ENCODE assay signal across 16 mouse cellular contexts in the genomic region with DNA sequence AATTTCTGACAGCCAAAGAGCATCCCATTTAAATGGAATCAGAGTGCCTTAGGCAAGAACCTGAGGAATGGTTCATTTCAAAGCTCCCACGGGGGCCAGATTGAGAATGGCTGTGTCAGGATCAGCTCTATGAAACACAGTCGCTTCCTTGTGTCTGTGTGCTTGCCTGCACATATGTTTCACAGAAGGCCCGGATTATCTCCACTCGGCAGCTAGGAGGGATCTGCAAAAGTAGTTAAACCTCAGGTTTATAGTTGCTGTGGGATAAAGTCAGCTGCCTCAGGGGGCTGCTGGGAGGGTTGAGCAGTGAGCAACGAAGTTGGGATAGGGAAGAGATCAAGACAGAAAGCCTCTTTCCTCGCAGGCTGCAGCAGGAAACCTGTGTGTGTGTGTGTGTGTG.
A peak's percentile ranks its signal among the peaks of the same experiment; 100 is the strongest.
DNase-seq lines count a peak whose midpoint lies in the region; ATAC-seq and TF ChIP-seq lines count a peak whose summit lies in the region.
"Had no signal": no experiment of that assay in that cellular context is flagged by ENCODE, and none has a peak within 500 bp of the region (broad histone marks: within the 10 kb centered on the region; RNA-seq: fewer than 3 reads in every experiment).

No protein-coding gene starts in this region.

- no peaks in the 10 kb centered on the region for H3K9me3 ChIP-seq in forebrain, embryonic 14.5 days (replicated peaks; ENCODE audit: control insufficient read depth, low read length)
- H3K9me3 ChIP-seq in forebrain, embryonic 13.5 days (replicated peaks) = no peaks in the 10 kb centered on the region
- H3K9me3 ChIP-seq in neural tube, embryonic 13.5 days = no peaks in the 10 kb centered on the region
- no peaks in the 10 kb centered on the region for H3K9me3 ChIP-seq in neural tube, embryonic 15.5 days (replicated peaks)
- no peaks in the 10 kb centered on the region for H3K9me3 ChIP-seq in limb, embryonic 10.5 days (replicated peaks)
- H3K9me3 ChIP-seq in intestine, postnatal 0 days (ENCODE audit: control insufficient read depth) = no peaks in the 10 kb centered on the region

- H3K27ac ChIP-seq in forebrain, embryonic 14.5 days (ENCODE audit: low read depth, low read length) = no peak overlapping the region
- H3K27ac ChIP-seq in forebrain, embryonic 13.5 days = no peak overlapping the region
- H3K27ac ChIP-seq in neural tube, embryonic 13.5 days (replicated peaks) = no peak overlapping the region; the same call in 1 of the 2 replicates
- H3K27ac ChIP-seq in neural tube, embryonic 15.5 days (replicated peaks) = no peak overlapping the region; the same call in 1 of the 2 replicates
- H3K27ac ChIP-seq in limb, embryonic 10.5 days = peak overlapping the region; percentile 64
- no peak overlapping the region for H3K27ac ChIP-seq in intestine, postnatal 0 days (ENCODE audit: low read depth, low read length)
- H3K27ac ChIP-seq: hindbrain, embryonic 14.5 days; kidney, postnatal 0 days had no signal

- ATAC-seq in forebrain, embryonic 14.5 days = no peak
- no peak for ATAC-seq in forebrain, embryonic 13.5 days
- ATAC-seq in neural tube, embryonic 13.5 days (ENCODE audit: low read depth) = 0 out of 2 replicates have a peak, but pooled peaks have one; percentile 13
- no peak for ATAC-seq in neural tube, embryonic 15.5 days (ENCODE audit: low FRiP score)
- no peak for ATAC-seq in intestine, postnatal 0 days
- ATAC-seq: intestine, embryonic 16.5 days had no signal

- no peaks in the 10 kb centered on the region for H3K27me3 ChIP-seq in forebrain, embryonic 14.5 days (replicated peaks; ENCODE audit: control insufficient read depth, insufficient read depth, low read length)
- H3K27me3 ChIP-seq in forebrain, embryonic 13.5 days = no peaks in the 10 kb centered on the region
- no peaks in the 10 kb centered on the region for H3K27me3 ChIP-seq in neural tube, embryonic 13.5 days
- no peaks in the 10 kb centered on the region for H3K27me3 ChIP-seq in neural tube, embryonic 15.5 days (replicated peaks)
- H3K27me3 ChIP-seq in limb, embryonic 10.5 days (ENCODE audit: low read depth, poor library complexity, severe bottlenecking) = no peaks in the 10 kb centered on the region
- no peaks in the 10 kb centered on the region for H3K27me3 ChIP-seq in intestine, postnatal 0 days (replicated peaks; ENCODE audit: control insufficient read depth, insufficient read depth, low read length)
- H3K27me3 ChIP-seq: CH12.LX had no signal

- no peak for TF ChIP-seq CTCF in intestine, postnatal 0 days (IDR thresholded peaks at IDR 0.05; ENCODE audit: low read depth)

- H3K9ac ChIP-seq in forebrain, embryonic 14.5 days (ENCODE audit: low read length) = no peak overlapping the region
- H3K9ac ChIP-seq in forebrain, embryonic 13.5 days = no peak overlapping the region
- H3K9ac ChIP-seq in neural tube, embryonic 13.5 days = no peak overlapping the region
- H3K9ac ChIP-seq in neural tube, embryonic 15.5 days (replicated peaks) = no peak overlapping the region
- no peak overlapping the region for H3K9ac ChIP-seq in intestine, postnatal 0 days (ENCODE audit: low read depth, low read length)
- H3K9ac ChIP-seq: hindbrain, embryonic 14.5 days had no signal

- no peak overlapping the region for H3K4me2 ChIP-seq in forebrain, embryonic 14.5 days (ENCODE audit: low read length)
- H3K4me2 ChIP-seq in forebrain, embryonic 13.5 days = no peak overlapping the region
- H3K4me2 ChIP-seq in neural tube, embryonic 13.5 days = no peak overlapping the region
- H3K4me2 ChIP-seq in neural tube, embryonic 15.5 days = no peak overlapping the region
- no peak overlapping the region for H3K4me2 ChIP-seq in intestine, postnatal 0 days (replicated peaks; ENCODE audit: low read depth)
- H3K4me2 ChIP-seq: hindbrain, embryonic 14.5 days had no signal

- no peak overlapping the region for H3K4me3 ChIP-seq in forebrain, embryonic 14.5 days (ENCODE audit: low read depth, low read length)
- H3K4me3 ChIP-seq in forebrain, embryonic 13.5 days = no peak overlapping the region
- no peak overlapping the region for H3K4me3 ChIP-seq in neural tube, embryonic 13.5 days
- H3K4me3 ChIP-seq in neural tube, embryonic 15.5 days (replicated peaks) = no peak overlapping the region
- H3K4me3 ChIP-seq in limb, embryonic 10.5 days = no peak overlapping the region
- H3K4me3 ChIP-seq in intestine, postnatal 0 days (ENCODE audit: low read depth, low read length) = no peak overlapping the region

- DNase-seq in forebrain, embryonic 14.5 days (ENCODE audit: low spot score) = peak; percentile 22
- no peak for DNase-seq in limb, embryonic 10.5 days (ENCODE audit: low spot score)
- no peak for DNase-seq in frontal cortex, postnatal 36 days (ENCODE audit: low spot score in 2 of 2)
- DNase-seq: cerebellum, adult 11-12 months; gastrocnemius, postnatal 36 days; left cerebral cortex, postnatal 4 days; lung, postnatal 10 days; right cerebral cortex, postnatal 14 days had no signal

- WGBS in forebrain, embryonic 14.5 days = 70% methylated on average over 6 of the region's 6 CpGs
- WGBS in forebrain, embryonic 13.5 days = 75% methylated on average over 6 of the region's 6 CpGs
- 48% methylated on average over 6 of the region's 6 CpGs for WGBS in neural tube, embryonic 13.5 days
- WGBS in neural tube, embryonic 15.5 days = 34% methylated on average over 6 of the region's 6 CpGs
- 61% methylated on average over 6 of the region's 6 CpGs for WGBS in limb, embryonic 10.5 days
- WGBS in intestine, postnatal 0 days = 43% methylated on average over 6 of the region's 6 CpGs

- no peaks in the 10 kb centered on the region for H3K4me1 ChIP-seq in forebrain, embryonic 14.5 days (ENCODE audit: control insufficient read depth, insufficient read depth, low read length)
- peaks cover 9% of the 10 kb centered on the region; the same call in 1 of the 2 replicates for H3K4me1 ChIP-seq in forebrain, embryonic 13.5 days
- peaks cover 17% of the 10 kb centered on the region for H3K4me1 ChIP-seq in neural tube, embryonic 13.5 days (replicated peaks)
- H3K4me1 ChIP-seq in neural tube, embryonic 15.5 days = peaks cover 16% of the 10 kb centered on the region
- H3K4me1 ChIP-seq in limb, embryonic 10.5 days = peaks cover 22% of the 10 kb centered on the region
- no peaks in the 10 kb centered on the region for H3K4me1 ChIP-seq in intestine, postnatal 0 days (replicated peaks; ENCODE audit: control insufficient read depth, insufficient read depth, low read length)

- H3K36me3 ChIP-seq in forebrain, embryonic 14.5 days (ENCODE audit: control insufficient read depth, insufficient read depth, low read length) = no peaks in the 10 kb centered on the region
- no peaks in the 10 kb centered on the region for H3K36me3 ChIP-seq in forebrain, embryonic 13.5 days (ENCODE audit: poor library complexity, severe bottlenecking)
- no peaks in the 10 kb centered on the region for H3K36me3 ChIP-seq in neural tube, embryonic 13.5 days
- no peaks in the 10 kb centered on the region for H3K36me3 ChIP-seq in neural tube, embryonic 15.5 days
- no peaks in the 10 kb centered on the region for H3K36me3 ChIP-seq in limb, embryonic 10.5 days
- H3K36me3 ChIP-seq in intestine, postnatal 0 days (ENCODE audit: control insufficient read depth, insufficient read depth) = no peaks in the 10 kb centered on the region
